Mouse (Mus musculus) forebrain, embryonic 11.5 days (tissue): ENCODE data around the gene Rbm26. TPM values are rescaled to one million over a fixed set of nuclear protein-coding genes. Genes with fewer than 3 reads are reported as not detected.

Experiments used
- polyA plus RNA-seq: library from polyadenylated mRNA; unstranded; fragments of >200 nt; fragmentation: Nextera tagmentation; extraction: Ambion mirVana; gene quantifications from 2 replicates; pipeline ENCODE4 v1.2.1, GENCODE M21; 2014

The Rbm26 gene
- polyA plus RNA-seq, 1 experiment from 2014 or later = 48.7 TPM

Other genes with a start within 250 kb of the Rbm26 start
- gene Ndfip2, start 81.2 kb upstream of the Rbm26 start, polyA plus RNA-seq = 57.1 and 57.2 TPM in 2 replicates